Mouse (Mus musculus) adrenal gland, postnatal 25 days (tissue): Measurements from ENCODE around the gene Gpr179. TPM values are rescaled to one million over a fixed set of nuclear protein-coding genes. Genes with fewer than 3 reads are reported as not detected.
A peak's percentile ranks its signal among the peaks of the same experiment; 100 is the strongest.

Source experiments
- DNase-seq: peaks from one replicate; pipeline ENCODE4 v3.0.0; 2021; ENCODE audit warnings: mixed read lengths
- long read RNA-seq: library from polyadenylated mRNA; stranded (forward); transcript quantifications from one replicate; pipeline ENCODE4 v2.0.0, GENCODE M21; 2021
- total RNA-seq: library from RNA; stranded (reverse); gene quantifications from 2 replicates; pipeline ENCODE4 v1.2.3, GENCODE M21; 2021

Gene Gpr179
- 1.8 and 4.7 TPM in 2 replicates for total RNA-seq
- long read RNA-seq: 0 reads

- no peak for DNase-seq
These were observed at the start of gene Gpr179 for GRCm38 (mm10) chr11:97352027-97352684. Gpr179 (minus strand) TSS chr11:97352077.

- no peak for DNase-seq
These were observed 49.2 kb upstream of the Gpr179 start for GRCm38 (mm10) chr11:97401082-97401481.

- DNase-seq: peak; percentile 82
These were observed 48.3 kb upstream of the Gpr179 start for GRCm38 (mm10) chr11:97399958-97400710.

DNA sequence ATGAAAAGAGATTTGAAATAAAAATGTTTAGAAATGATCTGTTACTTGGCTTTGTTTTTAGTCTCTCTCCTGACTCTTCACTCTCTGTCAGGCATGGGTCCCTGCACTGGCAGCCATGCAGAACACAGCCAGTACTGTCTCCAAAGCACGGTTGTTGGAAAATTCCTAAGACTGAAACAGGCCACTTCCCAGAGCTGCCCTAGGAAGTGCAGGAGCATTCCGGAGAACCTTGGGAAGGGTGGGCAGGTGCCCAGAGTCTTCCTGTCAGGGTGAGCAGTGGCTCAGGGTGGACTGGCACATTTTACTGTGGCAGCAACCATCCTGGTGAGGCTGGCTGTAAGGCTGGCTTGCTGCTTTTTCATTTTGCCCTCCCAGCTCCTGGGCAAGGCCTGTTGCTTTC lies 46.6 kb upstream of the Gpr179 start:
- DNase-seq: no peak

DNA sequence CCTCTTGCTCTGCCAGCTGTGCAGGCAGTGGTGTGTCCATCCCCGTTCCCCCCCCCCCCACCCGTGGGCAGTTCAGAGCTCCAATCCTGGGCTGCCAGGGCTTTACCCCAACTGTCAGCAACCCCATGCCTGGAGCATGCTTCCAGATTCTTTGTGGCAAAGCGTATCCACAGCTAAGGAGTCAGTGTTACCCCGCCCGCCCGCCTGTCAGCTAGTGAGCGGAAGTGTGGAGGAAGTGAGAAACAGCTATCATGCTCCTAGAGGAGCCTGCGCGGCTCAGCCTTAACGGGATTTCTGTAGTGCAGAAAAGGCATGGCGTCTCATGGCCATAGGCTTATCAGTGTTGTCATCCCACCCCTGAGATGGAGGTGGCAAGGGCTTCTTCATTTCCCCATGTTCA lies 42.3 kb upstream of the Gpr179 start:
- DNase-seq: no peak

DNA sequence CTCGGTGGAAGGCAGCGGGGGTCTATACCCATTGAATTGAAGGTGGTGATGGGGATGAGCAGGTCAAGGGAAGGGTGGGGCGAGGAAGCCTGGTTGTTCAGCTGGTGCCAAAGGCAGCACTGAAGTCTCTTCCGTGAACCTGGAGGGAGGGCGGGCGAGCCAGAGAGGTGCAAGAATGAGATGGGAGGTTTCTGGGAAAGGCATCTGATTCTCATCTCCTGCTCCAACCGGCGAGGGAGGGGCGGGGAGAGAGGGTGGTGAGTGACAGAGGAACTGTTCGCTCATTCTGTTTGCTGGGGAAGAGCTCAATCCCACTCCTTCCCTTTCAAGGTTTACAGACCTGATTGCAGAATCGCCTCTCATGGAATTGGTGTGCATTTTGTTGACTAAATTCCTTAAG lies 41.8 kb upstream of the Gpr179 start:
- DNase-seq: no peak

DNA sequence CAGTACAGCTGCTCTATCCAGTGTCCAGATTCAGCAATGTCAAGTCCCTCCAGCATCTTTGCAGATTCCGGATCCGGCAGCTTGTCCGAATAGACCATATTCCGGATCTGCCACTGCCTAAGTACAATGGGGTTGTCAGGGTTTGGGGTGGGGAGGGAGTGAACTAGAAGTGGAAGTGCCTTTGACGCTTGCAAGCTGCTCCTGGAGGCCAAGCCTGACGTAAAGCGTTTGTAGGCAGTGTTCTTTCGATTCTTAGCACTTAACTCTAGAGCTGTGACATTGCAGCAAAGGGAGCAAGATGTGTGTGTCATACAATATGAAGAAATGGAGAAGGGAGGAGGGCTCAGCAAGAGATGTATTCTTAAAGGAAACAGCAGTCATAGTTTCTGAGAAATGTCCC lies 37.2 kb upstream of the Gpr179 start:
- no peak for DNase-seq

DNA sequence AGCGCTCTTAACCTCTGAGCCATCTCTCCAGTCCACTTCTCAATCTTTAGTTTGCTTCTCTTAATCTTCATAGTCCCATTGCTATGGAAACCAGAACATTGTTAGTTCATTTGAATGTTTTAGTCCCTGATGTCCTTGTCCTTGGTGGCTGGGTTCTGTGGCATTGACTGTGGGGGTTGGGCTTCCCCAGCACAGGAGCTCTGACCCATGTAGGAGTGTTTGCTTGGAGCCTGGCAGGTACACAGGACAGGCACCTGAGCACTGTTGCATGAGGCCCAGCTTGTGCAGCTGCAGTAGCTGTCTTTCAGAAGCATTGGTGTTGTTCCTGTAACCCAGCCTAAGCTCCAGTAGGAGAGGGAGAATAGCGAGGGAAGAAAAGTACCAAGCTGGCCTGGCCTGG lies 35.9 kb upstream of the Gpr179 start:
- DNase-seq: peak; percentile 42

- no peak for DNase-seq
These were observed 31.9 kb upstream of the Gpr179 start for GRCm38 (mm10) chr11:97383764-97384163.

GRCm38 (mm10) chr11:97383017-97383416 lies 31.1 kb upstream of the Gpr179 start:
- DNase-seq: no peak

- no peak for DNase-seq
These were observed 28.2 kb upstream of the Gpr179 start for GRCm38 (mm10) chr11:97380036-97380435.

DNA sequence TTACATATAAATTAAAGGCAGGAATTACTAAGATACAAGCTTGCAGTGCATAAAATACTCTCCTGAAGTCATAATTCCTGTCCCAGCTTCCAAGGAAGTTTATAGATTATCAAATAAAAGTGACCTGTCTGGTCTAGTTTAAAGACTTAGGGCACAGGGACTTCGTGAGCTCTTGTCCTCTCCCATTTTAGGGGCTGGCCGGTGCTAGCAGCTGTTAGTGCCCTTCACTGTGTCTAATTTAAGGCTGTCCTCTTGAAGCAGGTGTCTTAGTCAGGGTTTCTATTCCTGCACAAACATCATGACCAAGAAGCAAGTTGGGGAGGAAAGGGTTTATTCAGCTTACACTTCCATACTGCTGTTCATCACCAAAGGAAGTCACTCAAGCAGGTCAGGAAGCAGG lies 21.5 kb upstream of the Gpr179 start:
- DNase-seq: no peak

DNA sequence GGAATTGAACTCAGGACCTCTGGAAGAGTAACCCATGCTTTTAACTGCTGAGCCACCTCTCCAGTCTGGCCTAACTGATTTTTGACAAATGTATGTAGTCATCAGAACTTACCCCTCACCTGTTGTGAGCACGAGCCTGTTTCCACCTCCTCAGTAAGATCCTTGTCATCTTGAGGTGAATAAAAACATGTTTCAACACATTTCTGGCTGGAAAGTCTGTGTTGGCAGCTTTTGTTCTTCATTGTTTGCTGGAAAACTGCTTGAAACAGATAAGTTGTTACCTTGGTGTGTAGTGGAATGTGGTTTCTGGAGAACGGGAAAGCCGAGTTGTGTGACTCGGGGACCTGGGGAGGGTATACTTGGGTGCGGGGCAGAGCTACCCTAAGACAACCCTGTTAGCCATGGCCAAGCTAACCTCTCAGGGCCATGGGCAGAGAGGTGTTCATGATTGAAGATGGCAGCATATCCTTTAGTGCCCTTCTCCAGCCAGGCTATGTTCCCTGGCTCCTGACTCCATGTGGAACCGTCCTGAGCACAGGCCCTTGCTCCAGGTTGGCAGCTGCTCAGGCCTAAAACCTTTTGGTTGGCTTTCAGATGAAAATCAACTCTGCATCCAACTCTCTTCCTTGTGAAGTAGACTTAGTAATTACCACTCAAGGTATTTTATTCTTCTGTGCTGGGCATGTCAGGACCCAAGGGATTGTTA lies 20.4 kb upstream of the Gpr179 start:
- no peak for DNase-seq

DNA sequence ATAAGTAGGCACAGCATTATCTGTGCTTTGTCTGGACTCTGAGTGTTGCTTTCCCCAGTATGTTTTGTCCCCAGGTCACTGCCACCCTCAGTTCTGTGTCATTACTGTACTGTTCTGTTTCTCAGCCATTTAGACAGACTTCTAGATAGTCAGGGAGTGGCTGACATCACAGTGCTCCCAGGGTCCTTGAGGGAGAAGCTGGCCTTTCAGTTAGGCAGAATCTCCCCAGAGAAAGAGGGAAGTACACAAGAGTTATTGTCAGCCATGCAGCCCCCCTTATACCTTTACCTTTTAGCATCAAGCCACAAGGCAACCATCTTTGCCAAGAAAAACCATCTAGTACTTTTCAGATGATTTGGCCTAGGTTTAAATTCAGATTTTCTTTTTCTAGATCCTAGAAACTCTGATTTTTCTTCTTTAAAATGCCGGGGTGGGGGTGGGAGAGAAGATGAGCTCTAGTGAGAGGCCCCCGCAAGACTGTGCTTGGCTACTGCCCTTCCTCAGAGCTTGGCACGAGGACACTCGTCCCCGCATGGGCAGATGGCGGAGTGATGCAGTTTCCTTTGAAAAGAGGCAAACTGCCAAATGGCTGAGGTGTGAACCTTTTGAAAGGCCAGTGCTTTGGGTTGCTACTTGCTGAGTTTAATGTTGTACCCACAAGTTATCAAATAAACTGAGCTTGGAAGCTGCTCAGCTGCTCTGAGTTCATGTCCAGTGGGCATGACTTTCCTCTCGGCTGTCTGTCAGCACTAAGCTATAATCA lies 18.6 kb upstream of the Gpr179 start:
- DNase-seq: no peak

DNA sequence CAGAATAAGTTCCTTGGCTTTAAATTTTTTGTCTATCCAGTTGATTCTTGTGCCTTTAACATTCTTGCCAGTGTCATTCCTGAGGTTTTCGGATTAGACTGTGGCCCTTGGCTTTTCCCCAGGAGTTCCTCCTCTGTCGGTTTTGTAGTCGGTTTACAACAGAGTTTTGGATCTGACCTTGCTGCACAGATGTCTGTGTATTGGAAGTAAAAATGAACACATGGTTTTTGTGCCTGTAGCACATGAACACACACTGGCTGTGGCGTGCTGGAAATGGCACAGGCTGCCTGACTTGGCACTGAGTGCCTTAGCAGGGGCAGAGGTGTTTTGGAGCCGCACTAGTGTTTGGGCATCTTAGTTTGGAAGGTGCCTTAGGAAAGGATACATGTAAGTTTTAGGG lies 16.6 kb upstream of the Gpr179 start:
- no peak for DNase-seq

GRCm38 (mm10) chr11:97365556-97365955 lies 13.7 kb upstream of the Gpr179 start:
- no peak for DNase-seq

DNA sequence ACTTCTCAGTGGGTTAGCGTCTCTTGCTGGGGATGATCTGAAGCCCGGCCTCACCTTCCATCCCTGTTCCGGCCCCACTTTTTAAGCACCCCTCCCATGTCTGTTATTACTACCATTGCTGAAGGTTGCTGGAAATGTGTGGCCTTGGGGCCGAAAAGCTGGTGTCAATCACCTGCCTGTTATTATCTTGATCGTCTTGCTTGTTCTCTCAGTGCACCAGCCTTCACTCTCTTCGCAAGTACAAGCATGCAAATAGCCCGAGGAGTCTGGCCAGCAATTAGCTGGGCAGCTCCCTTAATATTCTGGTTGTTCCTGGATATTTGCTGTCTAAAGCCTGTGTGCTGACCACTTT lies 11.7 kb upstream of the Gpr179 start:
- DNase-seq: no peak

DNA sequence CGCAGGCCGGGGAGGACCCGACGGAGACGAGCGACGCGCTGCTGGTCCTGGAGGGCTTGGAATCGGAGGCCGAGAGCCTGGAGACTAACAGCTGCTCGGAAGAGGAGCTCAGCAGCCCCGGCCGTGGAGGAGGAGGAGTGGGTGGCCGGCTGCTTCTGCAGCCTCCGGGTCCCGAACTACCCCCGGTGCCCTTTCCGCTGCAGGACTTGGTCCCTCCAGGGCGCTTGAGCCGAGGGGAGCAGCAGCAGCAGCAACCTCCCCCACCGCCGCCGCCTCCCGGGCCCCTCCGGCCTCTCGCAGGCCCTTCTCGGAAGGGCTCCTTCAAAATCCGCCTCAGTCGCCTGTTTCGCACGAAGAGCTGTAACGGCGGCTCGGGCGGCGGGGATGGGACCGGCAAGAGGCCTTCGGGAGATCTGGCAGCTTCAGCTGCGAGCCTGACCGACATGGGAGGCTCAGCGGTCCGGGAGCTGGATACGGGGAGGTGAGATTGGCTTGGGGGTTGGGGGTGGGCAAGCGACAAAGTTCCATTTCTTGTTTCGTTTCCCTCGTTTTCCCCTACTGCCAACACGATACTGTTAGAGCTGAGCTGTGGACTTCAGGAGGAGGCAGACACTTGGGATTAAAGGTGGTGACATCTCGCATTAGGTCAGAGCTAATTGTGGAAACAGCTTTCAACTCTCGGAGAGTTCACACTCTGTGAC lies 11.2 kb upstream of the Gpr179 start:
- DNase-seq: peak; percentile 48

GRCm38 (mm10) chr11:97362649-97362942 lies 10.7 kb upstream of the Gpr179 start:
- DNase-seq: no peak

GRCm38 (mm10) chr11:97361948-97362648 lies 10.2 kb upstream of the Gpr179 start, which contains the start of gene Socs7:
Socs7 (plus strand) TSS chr11:97362551.
- DNase-seq: peak; percentile 96

- peak; percentile 76 for DNase-seq
These were observed 5.8 kb upstream of the Gpr179 start for GRCm38 (mm10) chr11:97357663-97358062.

DNA sequence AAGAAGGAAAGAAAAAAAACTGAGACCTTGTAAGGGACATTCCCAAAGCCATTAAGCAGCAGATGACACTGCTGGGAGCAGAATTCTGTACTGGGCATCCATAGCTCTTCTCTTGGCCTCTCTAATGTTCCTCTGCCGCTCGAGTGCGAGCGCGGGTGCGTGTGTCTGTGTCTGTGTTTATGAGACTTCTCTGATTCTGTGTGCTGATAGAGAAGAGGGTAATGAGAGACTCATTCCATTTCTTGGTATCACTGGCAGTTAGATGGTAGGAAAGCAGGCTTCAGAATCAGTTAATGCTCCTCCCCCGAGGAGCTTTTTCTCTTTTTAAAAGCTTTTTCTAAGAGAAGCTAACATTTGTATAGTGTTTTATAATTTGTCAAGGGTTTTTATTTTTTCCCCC lies 3.4 kb upstream of the Gpr179 start:
- DNase-seq: no peak
